Mouse (Mus musculus): ENCODE data around the gene Adam19. TPM values are rescaled to one million over a fixed set of nuclear protein-coding genes. Genes with fewer than 3 reads are reported as not detected.
A peak's percentile ranks its signal among the peaks of the same experiment; 100 is the strongest.
"Not testable (repeated sequence)": the region's sequence is repeated elsewhere in the genome, so short reads cannot be mapped to it uniquely, and the experiment has no call there.

Gene Adam19
- polyA plus RNA-seq, 1 experiment, result 12.8 TPM

DNA sequence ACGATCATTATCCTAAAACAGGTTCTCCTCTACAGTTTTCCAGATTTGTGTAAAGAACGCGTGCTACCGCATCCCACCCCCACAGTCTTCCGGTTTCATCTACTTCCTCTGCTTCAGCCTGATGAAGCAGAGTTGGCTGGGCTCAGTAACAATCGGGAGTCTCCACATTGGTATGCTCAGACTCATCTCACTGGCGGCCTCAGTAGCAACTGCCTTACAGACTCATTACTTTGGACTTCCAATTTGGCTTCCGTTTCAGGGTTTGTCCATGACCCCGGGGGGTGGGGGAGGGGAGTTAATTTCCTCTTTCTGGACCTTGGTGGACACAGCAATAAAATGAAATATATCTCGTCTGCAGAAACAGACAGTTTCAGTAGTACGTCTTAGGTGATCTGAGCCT, 16.5 kb upstream of the Adam19 start:
- no peak overlapping the region for H3K4me3 ChIP-seq (ENCODE audit: control insufficient read depth, insufficient read depth, low read length)
- no peak for DNase-seq
- 56% methylated on average over 11 of the region's 11 CpGs for WGBS
- no peak overlapping the region for H3K27ac ChIP-seq (ENCODE audit: control insufficient read depth, insufficient read depth, low read length)
- no peaks in the 10 kb centered on the region for H3K27me3 ChIP-seq (ENCODE audit: control insufficient read depth, insufficient read depth, low read length)
- no peaks in the 10 kb centered on the region for H3K36me3 ChIP-seq (ENCODE audit: control insufficient read depth, insufficient read depth, low read length)
- H3K4me1 ChIP-seq (replicated peaks; ENCODE audit: control insufficient read depth, insufficient read depth, low read length), result no peaks in the 10 kb centered on the region
- no peak for TF ChIP-seq CTCF (IDR thresholded peaks at IDR 0.05; ENCODE audit: borderline replicate concordance, control insufficient read depth, extremely low read depth, insufficient read depth, low read length, poor library complexity)
- no peak for TF ChIP-seq POLR2A (IDR thresholded peaks at IDR 0.05; ENCODE audit: control insufficient read depth, extremely low read depth, insufficient read depth, low read length, poor library complexity)

DNA sequence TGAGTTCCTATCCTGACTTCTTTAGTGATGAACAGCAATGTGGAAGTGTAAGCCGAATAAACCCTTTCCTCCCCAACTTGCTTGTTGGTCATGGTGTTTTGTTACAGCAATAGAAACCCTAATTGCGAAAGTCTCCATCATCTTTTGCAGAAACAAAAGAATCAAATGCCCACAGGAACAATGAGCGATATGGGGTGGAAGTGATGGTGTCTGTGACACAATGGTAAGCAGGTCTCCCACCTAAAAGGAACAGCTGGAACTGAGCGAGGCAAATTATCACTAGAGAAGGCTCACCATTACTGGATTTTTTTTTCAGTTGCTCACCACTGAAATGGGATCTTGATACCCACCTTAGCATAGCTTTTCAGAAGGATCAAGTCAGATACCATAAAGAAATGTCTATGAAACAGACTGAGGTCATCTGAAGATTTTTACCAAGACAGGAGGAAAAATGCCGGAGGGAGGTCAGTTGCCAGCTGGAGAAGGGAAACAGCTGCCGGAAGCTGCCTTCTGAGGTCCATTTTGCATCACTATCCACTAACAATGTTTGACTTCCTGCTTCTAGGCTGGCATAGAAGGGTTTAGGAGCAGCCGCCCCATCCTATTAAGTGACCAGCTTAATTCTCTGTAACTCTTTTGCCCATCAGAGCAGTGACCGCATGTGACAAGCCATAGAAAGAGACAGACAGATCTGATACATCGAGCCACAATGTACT, 14.8 kb upstream of the Adam19 start:
- TF ChIP-seq CTCF (IDR thresholded peaks at IDR 0.05; ENCODE audit: borderline replicate concordance, control insufficient read depth, extremely low read depth, insufficient read depth, low read length, poor library complexity) (no peak), POLR2A (IDR thresholded peaks at IDR 0.05; ENCODE audit: control insufficient read depth, extremely low read depth, insufficient read depth, low read length, poor library complexity) (no peak)
- no peaks in the 10 kb centered on the region for H3K4me1 ChIP-seq (replicated peaks; ENCODE audit: control insufficient read depth, insufficient read depth, low read length)
- no peak overlapping the region for H3K4me3 ChIP-seq (ENCODE audit: control insufficient read depth, insufficient read depth, low read length)
- no peak overlapping the region for H3K27ac ChIP-seq (ENCODE audit: control insufficient read depth, insufficient read depth, low read length)
- H3K27me3 ChIP-seq (ENCODE audit: control insufficient read depth, insufficient read depth, low read length), result no peaks in the 10 kb centered on the region
- 90% methylated on average over 9 of the region's 9 CpGs for WGBS
- DNase-seq, result no peak
- H3K36me3 ChIP-seq (ENCODE audit: control insufficient read depth, insufficient read depth, low read length), result no peaks in the 10 kb centered on the region

DNA sequence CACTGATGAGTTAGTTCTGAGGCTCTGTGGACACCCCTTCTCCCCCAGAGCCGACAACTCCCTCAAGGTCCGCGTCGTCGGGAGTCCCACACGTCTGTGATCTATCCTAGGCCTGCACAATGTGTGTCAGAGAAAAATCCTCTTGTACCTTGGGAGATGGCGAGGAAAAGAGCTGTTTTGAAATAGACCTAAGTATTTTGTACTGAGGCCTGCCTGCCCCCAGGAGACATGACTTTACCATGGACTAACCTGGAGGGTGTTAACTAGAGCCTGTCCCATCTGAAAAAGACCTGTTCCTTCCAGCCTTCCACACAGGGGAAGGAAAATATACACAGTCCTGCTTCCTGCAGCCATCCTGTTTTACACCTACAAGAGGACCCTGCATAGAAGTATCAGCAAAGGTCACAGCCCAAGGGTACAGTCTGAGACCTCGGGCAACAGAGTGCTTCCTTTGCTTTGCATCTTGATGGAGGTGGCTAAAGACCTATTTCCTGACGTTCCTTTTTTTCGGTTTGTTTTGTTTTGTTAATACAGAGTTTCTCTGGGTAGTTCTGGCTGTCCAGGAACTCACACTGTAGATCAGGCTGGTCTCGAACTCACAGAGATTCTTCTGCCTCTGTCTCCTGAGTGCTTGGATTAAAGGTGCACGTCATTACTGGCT, 14.1 kb upstream of the Adam19 start:
- TF ChIP-seq CTCF (IDR thresholded peaks at IDR 0.05; ENCODE audit: borderline replicate concordance, control insufficient read depth, extremely low read depth, insufficient read depth, low read length, poor library complexity) (no peak), POLR2A (IDR thresholded peaks at IDR 0.05; ENCODE audit: control insufficient read depth, extremely low read depth, insufficient read depth, low read length, poor library complexity) (no peak)
- Histone ChIP-seq H3K4me3 (ENCODE audit: control insufficient read depth, insufficient read depth, low read length) (no peak overlapping the region), H3K36me3 (ENCODE audit: control insufficient read depth, insufficient read depth, low read length) (no peaks in the 10 kb centered on the region), H3K27ac (ENCODE audit: control insufficient read depth, insufficient read depth, low read length) (no peak overlapping the region), H3K27me3 (ENCODE audit: control insufficient read depth, insufficient read depth, low read length) (no peaks in the 10 kb centered on the region), H3K4me1 (replicated peaks; ENCODE audit: control insufficient read depth, insufficient read depth, low read length) (no peaks in the 10 kb centered on the region)
- no peak for DNase-seq
- WGBS, result 85% methylated on average over 12 of the region's 12 CpGs

DNA sequence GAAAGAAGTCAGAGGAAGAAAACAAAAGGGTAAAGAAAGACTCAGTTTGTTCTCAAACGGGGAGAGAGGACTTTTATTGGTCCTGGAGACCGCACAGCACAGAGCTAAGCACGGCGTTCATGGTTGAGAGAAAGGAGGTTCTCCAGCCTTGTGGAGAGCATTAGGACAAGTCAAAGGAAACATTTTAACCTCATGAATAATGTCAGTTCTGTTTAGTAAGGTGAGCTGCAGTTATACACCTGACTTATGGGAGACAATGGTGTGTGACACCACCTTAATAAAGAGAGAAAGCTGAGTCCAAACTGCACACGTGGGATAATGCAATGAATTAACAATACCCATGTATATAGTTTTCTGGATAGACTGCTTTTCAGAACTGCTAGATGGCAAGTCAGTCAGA, 11.0 kb upstream of the Adam19 start:
- 94% methylated on average over 5 of the region's 5 CpGs for WGBS
- H3K36me3 ChIP-seq (ENCODE audit: control insufficient read depth, insufficient read depth, low read length), result no peaks in the 10 kb centered on the region
- H3K27me3 ChIP-seq (ENCODE audit: control insufficient read depth, insufficient read depth, low read length), result no peaks in the 10 kb centered on the region
- no peak overlapping the region for H3K27ac ChIP-seq (ENCODE audit: control insufficient read depth, insufficient read depth, low read length)
- no peaks in the 10 kb centered on the region for H3K4me1 ChIP-seq (replicated peaks; ENCODE audit: control insufficient read depth, insufficient read depth, low read length)
- no peak overlapping the region for H3K4me3 ChIP-seq (ENCODE audit: control insufficient read depth, insufficient read depth, low read length)
- TF ChIP-seq CTCF (IDR thresholded peaks at IDR 0.05; ENCODE audit: borderline replicate concordance, control insufficient read depth, extremely low read depth, insufficient read depth, low read length, poor library complexity) (no peak), POLR2A (IDR thresholded peaks at IDR 0.05; ENCODE audit: control insufficient read depth, extremely low read depth, insufficient read depth, low read length, poor library complexity) (no peak)
- no peak for DNase-seq

DNA sequence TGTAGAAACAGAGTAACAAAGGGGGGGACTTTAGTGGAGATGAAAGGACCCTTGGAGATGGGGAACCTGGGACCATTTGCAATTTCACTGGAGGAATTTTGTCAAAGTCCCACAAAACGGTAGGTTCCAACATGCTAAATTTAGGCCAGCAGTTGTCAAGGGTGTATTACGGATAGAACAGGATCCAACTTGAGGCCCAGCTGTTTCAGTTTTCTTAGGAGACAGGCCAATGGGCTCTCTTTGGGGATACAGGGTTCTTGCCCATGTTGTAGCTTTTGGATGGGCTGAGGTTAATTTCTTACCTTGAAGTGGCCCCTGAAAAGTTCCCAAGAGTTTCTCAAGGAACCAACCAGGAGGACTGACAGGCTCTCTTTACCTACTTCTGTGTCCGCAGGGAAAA, 8.5 kb upstream of the Adam19 start:
- 99% methylated on average over 3 of the region's 3 CpGs for WGBS
- Histone ChIP-seq H3K27ac (ENCODE audit: control insufficient read depth, insufficient read depth, low read length) (no peak overlapping the region), H3K27me3 (ENCODE audit: control insufficient read depth, insufficient read depth, low read length) (no peaks in the 10 kb centered on the region), H3K4me1 (replicated peaks; ENCODE audit: control insufficient read depth, insufficient read depth, low read length) (no peaks in the 10 kb centered on the region), H3K36me3 (ENCODE audit: control insufficient read depth, insufficient read depth, low read length) (no peaks in the 10 kb centered on the region), H3K4me3 (ENCODE audit: control insufficient read depth, insufficient read depth, low read length) (no peak overlapping the region)
- DNase-seq, result no peak
- no peak for TF ChIP-seq CTCF (IDR thresholded peaks at IDR 0.05; ENCODE audit: borderline replicate concordance, control insufficient read depth, extremely low read depth, insufficient read depth, low read length, poor library complexity)
- no peak for TF ChIP-seq POLR2A (IDR thresholded peaks at IDR 0.05; ENCODE audit: control insufficient read depth, extremely low read depth, insufficient read depth, low read length, poor library complexity)

DNA sequence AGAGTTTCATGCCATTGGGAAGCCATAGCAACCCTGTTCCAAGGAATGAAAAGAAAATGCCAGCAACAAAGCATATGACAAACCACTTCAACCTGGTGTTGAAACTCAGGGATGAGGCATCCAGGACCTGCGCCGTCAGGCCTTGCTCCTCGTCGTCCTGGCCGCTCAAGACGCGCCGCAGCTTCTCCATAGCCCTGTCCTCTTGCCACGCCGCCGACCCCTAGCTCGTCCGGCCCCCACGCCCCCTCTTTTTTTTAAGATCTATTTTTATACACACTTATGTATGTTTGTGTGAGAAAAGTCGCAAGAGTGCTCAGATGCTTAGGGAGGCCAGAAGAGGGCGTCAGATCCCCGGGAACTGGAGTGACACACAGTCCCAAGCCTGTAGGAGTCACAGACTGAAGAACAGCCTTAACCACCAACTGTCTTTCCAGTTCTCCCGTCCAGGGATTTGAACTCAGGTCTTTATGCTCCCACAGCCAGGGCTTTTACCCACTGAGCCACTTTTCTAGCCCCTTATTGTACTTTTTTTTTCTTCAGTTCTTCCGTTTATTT, 3.6 kb upstream of the Adam19 start, which contains the start of gene Gm12166:
Gene Gm12166, minus strand, starts transcription at position 217 of the 555 bp plus-strand sequence.
- not testable (repeated sequence) for H3K27me3 ChIP-seq (ENCODE audit: control insufficient read depth, insufficient read depth, low read length); H3K4me1 ChIP-seq (replicated peaks; ENCODE audit: control insufficient read depth, insufficient read depth, low read length); H3K27ac ChIP-seq (ENCODE audit: control insufficient read depth, insufficient read depth, low read length); H3K4me3 ChIP-seq (ENCODE audit: control insufficient read depth, insufficient read depth, low read length); H3K36me3 ChIP-seq (ENCODE audit: control insufficient read depth, insufficient read depth, low read length)
- peak; percentile 42 for DNase-seq
- 47% methylated on average over 19 of the region's 19 CpGs for WGBS

DNA sequence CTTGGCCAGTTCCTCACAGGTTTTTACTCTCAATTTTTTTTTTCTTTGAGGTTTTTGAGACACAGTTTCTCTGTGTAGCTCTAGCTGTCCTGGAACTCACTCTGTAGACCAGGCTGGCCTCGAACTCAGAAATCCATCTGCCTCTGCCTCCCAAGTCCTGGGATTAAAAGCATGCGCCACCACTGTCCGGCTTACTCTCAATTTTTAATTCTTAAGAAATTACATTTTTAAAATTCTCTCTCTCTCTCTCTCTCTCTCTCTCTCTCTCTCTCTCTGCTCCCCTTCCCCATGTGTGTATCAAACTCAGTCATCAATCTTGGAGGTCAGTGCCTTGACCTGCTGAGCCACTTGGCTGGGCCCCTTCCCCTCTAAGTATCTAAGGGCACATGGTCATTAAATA, 2.3 kb upstream of the Adam19 start:
- DNase-seq; H3K4me1 ChIP-seq (replicated peaks; ENCODE audit: control insufficient read depth, insufficient read depth, low read length); H3K27me3 ChIP-seq (ENCODE audit: control insufficient read depth, insufficient read depth, low read length); H3K36me3 ChIP-seq (ENCODE audit: control insufficient read depth, insufficient read depth, low read length); H3K4me3 ChIP-seq (ENCODE audit: control insufficient read depth, insufficient read depth, low read length); H3K27ac ChIP-seq (ENCODE audit: control insufficient read depth, insufficient read depth, low read length): not testable (repeated sequence)
- WGBS, result 95% methylated on average over 3 of the region's 3 CpGs
